Mouse (Mus musculus): ENCODE measurements around the gene B3galt5.

The B3galt5 gene

DNA sequence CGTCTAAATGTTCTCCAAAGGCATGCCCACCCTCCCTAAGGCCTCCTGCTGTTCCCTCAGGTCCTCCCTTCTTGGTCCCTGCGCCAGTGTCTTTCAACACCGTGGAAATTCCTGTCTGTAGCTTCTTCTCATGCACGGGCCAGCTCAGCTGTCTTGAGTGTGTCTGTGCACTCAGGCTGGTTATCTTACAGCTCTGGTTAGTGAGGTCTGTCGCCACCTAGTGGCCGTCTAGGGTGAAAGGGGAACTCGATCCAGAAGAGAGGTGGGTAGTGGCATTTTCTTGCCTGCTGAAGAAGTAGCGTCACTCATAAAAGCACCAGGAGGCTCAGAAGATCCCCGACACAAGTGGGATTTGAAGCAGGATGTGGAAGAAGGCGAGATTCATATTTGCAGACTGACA lies 109.5 kb downstream of the B3galt5 start:
- peak; percentile 84 for DNase-seq (ENCODE audit: low spot score)

DNA sequence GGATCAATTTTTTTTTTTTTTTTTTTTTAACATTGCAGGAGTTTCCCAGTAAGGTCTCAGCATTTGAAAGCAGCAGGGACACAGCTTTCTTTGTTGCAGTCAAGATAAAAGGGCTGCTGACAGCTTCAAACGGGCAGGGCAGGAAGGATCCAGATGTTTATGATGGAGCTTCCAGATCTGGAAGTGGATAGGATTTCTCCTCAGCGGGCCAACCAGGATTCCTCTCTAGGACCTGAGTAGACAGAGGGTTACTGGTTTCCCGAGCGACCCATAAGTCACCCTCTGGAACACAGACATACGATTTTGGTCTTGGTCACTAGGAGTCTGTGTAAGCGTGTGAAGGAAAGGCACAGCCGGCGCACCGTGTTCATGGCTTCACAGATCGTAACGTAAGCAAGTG lies 112.5 kb downstream of the B3galt5 start:
- no peak for DNase-seq (ENCODE audit: low spot score)

DNA sequence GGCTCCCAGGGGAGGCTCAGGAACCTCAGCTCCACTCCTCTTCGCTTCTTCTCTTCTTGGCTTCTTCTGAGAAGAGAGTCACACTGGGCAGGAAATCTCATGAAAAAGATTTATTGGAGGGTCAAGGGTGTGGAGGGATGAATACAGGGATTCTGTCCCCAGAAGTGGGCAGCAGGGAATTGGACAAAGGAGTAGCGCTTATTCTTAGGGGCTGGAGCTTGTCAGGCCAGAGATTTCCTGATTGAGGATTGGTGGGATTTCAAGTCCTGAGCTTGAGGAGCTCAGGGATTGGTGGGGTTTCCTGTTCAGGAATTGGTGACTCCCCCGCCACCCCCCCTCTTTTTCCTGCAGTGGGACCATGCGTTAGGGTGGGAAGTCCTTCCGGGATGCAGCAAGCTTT lies 113.2 kb downstream of the B3galt5 start:
- DNase-seq (ENCODE audit: low spot score) = no peak

DNA sequence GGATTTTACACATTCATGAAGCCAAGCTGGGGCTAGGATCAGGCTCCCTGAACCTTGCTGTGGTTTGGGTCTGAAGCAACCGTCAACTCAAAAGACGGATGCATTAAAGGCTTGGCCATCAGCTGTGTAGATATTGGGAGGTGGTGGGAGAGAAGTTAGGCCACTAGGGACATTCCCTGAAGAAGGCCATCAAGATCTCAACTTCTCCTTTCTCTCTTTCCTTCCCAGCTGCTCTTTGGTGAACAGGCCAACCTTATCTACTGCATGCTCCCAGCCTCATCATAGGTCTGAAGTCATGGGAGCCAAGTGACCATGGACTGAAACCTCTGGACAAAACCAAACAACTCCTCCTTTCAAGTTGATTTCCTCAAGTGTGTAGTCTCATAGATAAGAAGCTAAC lies 115.9 kb downstream of the B3galt5 start:
- DNase-seq (ENCODE audit: low spot score) = no peak

DNA sequence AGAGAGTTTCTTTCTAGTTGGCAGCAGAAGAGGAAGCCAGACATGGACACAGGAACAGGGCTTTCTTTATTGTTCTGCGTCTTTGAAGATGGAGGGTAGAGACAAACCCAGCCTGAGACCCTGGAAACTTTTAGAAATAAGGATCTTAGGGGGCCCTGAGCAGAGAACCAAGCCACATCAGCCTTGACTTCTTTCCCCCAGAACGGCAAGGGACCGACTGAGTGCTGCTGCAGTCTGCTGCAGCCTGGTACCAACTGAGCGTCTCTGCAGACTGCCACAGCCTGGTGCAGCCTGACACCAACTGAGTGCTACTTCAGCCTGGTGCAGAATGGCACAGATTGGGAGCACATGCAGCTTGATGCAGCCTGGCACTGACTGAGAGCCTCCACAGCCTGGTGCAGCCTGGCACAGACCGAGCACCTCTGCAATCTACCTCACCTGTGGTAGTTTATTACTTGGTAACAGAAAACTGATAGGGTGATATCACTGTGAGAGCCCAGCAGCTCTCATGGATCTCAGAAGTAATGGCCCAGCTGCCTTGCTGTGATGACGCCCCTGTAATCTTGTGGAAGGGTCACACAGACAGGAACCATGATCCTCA lies 117.8 kb downstream of the B3galt5 start:
- no peak for DNase-seq (ENCODE audit: low spot score)

DNA sequence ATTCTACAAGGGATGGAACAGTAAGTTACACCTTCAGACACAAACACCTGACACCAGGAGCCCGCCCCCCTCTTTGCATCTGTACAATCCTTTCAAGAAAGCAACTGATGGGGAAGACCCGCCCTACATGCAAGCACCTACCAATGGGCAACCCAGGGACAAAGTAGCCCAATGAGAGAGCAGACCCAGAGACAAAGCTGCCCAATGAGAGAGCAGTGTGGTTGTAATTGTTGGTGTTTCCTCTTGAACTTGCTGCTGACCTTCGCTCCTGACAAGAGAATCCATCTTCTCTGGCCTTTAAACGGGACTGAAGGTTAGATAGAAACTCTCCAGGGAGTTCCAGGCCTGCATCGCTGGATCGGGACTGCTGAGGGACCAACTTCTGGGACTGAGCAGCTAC lies 118.4 kb downstream of the B3galt5 start:
- no peak for DNase-seq (ENCODE audit: low spot score)

DNA sequence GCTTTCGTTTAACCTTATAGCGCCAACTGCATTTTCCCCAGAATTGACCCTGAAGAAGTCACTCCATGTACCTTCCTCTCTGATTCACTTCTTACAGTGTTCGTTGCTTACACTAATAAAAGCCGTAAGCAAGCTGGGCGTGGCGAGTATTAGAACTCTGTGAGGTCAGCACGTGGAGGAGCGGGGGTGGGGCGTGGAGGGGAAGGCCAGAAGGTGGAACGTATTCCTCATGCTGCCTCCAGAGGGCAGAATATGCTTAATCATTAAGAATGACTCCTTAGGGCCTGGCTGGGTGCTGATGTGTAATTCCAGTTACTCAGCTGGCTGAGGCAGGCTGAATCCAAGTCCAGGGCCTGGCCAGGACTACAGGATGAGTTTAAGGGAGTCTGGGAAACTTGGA lies 122.3 kb downstream of the B3galt5 start:
- peak; percentile 82 for DNase-seq (ENCODE audit: low spot score)

DNA sequence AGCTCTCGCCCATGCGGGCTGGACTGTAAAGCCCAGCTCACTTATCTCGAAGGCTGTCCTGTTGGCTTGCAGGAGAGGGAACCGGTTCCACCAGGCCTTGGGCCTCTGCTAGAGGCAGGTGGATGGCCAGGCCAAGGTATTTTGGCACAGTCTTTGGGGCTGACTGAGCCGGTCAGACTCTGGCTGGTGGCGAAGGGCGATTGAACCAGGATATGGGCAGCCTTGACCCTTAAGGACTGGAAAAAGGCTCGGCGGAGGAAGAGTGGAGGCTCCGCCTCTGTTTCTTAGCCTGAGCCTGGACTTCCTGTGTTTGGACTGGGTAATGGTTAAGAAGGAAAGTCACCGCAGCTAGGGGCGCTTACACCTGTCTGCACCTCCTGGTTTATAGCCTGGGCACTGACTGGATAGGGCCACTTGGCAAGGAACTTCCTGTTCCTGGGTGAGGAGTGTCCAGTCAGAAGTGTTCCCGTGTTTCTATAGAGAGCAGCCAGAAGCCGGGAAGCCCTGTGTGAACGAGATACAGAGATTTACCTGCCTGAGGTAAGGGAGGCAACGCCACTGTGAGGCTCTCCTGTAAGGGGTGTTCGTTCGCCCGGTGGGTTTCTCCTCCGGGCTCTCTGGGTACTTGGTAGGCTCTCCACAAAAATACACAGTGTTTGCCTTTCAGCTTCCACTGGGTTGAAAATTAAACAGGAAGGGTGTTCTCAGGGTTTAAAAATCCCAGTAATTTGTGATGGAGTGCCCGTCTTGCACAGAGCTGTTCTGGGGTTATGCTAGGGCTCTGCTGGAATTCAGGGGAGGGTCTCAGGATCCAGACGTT lies 125.9 kb downstream of the B3galt5 start:
- peak; percentile 71 for DNase-seq (ENCODE audit: low spot score)

DNA sequence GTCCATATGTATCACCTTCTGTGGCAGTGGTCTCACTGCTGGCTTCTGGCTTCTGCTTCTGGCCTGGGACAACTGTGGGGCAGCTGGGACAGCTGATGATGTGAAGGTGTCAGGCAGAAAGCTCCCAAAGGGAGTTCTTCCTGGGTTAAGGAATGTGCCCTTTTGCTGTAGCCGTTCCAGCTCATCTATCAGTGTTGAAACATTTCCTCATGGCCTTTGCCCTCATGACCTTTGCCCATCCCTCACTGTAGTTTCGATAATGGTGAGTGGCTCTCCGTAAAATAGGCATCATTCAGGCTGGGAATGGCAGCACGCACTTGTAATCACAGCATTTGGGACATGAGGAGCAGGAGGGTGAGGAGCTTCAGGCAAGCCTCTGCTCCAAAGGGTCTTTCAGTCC lies 127.3 kb downstream of the B3galt5 start:
- DNase-seq (ENCODE audit: low spot score) = no peak

DNA sequence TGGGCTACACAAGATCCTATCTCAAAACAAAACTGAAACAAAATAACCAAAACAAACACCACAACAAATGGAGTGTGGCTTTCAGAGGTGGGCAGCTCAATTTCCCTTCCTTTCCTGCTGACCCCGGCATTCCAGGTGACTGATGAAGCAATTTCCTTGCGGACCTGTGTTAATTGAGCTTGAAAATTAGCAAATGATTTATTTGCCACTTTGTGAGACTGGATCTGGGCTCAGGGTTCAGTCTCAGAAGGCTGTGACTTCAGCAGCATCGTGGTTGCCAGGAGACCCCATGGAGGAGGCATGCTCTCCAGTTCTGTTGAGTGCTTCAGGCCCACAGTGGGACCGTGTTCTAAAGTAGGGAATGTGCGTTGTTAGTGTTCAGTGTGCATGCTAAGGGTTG lies 127.7 kb downstream of the B3galt5 start:
- no peak for DNase-seq (ENCODE audit: low spot score)

DNA sequence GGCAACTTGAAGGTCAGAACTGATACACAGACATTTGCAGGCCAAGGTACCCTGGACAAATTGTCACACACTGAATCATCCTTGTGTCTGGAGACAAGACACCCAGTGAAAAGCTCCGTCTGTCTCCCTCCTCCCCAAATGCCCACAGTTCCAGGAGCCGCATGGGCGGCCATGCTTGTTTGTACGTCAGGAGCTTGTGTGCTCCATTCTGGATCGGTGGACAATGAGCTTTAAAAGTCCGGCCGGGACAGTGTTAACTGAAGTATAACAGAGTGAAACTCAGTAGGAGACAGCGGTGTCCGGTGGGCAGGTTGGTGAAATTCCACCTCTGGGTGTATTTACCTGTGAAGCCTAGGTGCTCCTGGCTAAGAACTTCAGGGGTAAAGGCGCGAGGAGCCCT lies 129.3 kb downstream of the B3galt5 start:
- no peak for DNase-seq (ENCODE audit: low spot score)
